Mouse (Mus musculus): ENCODE results near the gene Obscn. TPM values are rescaled to one million over a fixed set of nuclear protein-coding genes. Genes with fewer than 3 reads are reported as not detected.
A peak's percentile ranks its signal among the peaks of the same experiment; 100 is the strongest.

Obscn gene
- total and polyA plus RNA-seq, 3 experiments = 0.11 to 0.27 TPM; not detected in 1

DNA sequence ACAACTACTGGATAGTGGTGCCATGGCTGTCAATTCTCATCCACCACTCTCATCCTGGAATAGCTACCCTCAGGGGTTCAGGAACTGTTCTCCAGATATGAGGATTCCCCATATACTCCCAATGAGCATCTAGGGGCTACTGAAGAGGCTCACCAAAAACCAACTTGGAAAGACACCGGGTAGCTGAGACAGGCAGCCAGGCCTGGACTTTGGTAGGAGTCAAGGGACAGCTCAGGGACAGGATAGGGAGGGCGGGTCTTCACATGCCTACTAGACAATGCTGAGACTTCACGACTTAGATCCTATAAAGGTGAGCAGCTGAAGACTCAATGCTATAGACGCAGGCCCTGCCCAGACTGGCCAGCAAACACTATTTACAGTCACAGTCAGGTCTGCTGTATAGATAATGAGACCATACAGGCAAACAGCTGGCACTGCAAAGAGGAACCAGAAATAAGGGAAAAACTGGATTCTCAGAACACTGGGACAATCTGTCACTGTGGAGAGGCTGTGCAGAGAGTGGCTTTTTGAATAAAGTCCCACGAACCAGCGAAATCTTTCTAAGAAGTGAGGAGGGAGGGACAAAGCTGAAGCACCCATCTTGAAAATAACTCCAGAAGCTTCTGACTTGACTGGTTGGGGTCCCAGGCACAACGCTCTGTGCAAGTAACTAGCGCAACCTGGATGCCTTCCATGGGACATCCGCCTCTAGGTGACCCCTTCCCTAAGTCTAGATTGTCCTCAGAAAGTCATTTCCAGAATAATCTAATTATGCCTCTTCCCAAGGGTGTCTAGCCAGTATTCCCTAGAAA, 26.4 kb upstream of the Obscn start:
- H3K27me3 ChIP-seq (ENCODE audit: insufficient read depth, low read length) = no peaks in the 10 kb centered on the region
- no peak for DNase-seq (ENCODE audit: low spot score)
- H3K4me1 ChIP-seq (ENCODE audit: insufficient read depth, low read depth, low read length) = peaks cover 58% of the 10 kb centered on the region
- H3K9me3 ChIP-seq (replicated peaks) = no peaks in the 10 kb centered on the region
- peaks cover 46% of the 10 kb centered on the region for H3K36me3 ChIP-seq (replicated peaks)
- TF ChIP-seq GATA2 (IDR thresholded peaks at IDR 0.05; ENCODE audit: borderline replicate concordance, low read depth, low read length) (no peak), CTCF (IDR thresholded peaks at IDR 0.05; ENCODE audit: low read depth, low read length) (no peak), GATA1 (IDR thresholded peaks at IDR 0.05; ENCODE audit: borderline replicate concordance, low read length) (no peak), TAL1 (conservative IDR thresholded peaks at IDR 0.05; ENCODE audit: low read depth, low read length) (no peak), POLR2AphosphoS5 (IDR thresholded peaks at IDR 0.05; ENCODE audit: insufficient replicate concordance, low read depth, low read length) (no peak)
- no peak for ATAC-seq (ENCODE audit: extremely low read depth, insufficient number of reproducible peaks, low FRiP score, poor library complexity, severe bottlenecking)
- peak overlapping the region; percentile 84 for H3K4me3 ChIP-seq (ENCODE audit: low read depth, low read length)

DNA sequence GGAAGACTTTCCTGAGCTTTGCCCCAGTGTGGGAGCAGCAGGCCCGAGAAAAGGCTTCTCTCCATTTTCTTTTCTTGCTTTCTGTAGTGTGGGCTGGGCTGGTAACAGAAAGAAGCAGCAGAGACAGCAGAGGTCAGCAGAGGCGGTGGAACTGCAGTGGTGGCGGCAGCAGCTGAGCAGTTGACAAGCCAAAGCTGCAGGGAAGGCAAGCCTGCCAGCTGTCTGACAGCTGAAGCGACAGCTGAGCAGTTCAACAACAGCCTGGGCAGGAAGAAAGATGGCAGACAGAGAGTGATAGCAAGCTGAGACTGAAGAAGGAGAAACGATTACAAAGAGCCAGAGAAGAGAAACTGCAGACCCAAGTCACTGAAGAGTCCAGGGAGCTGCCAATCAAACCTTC, 25.2 kb upstream of the Obscn start:
- Histone ChIP-seq H3K36me3 (replicated peaks) (peaks cover 59% of the 10 kb centered on the region), H3K4me3 (ENCODE audit: low read depth, low read length) (no peak overlapping the region), H3K4me1 (ENCODE audit: insufficient read depth, low read depth, low read length) (peaks cover 51% of the 10 kb centered on the region), H3K9me3 (replicated peaks) (no peaks in the 10 kb centered on the region), H3K27me3 (ENCODE audit: insufficient read depth, low read length) (no peaks in the 10 kb centered on the region)
- DNase-seq (ENCODE audit: low spot score) = no peak
- no peak for ATAC-seq (ENCODE audit: extremely low read depth, insufficient number of reproducible peaks, low FRiP score, poor library complexity, severe bottlenecking)
- TF ChIP-seq POLR2AphosphoS5 (IDR thresholded peaks at IDR 0.05; ENCODE audit: insufficient replicate concordance, low read depth, low read length) = no peak
- no peak for TF ChIP-seq CTCF (IDR thresholded peaks at IDR 0.05; ENCODE audit: low read depth, low read length)
- TF ChIP-seq GATA1 (IDR thresholded peaks at IDR 0.05; ENCODE audit: borderline replicate concordance, low read length) = no peak
- no peak for TF ChIP-seq TAL1 (conservative IDR thresholded peaks at IDR 0.05; ENCODE audit: low read depth, low read length)
- TF ChIP-seq GATA2 (IDR thresholded peaks at IDR 0.05; ENCODE audit: borderline replicate concordance, low read depth, low read length) = no peak

DNA sequence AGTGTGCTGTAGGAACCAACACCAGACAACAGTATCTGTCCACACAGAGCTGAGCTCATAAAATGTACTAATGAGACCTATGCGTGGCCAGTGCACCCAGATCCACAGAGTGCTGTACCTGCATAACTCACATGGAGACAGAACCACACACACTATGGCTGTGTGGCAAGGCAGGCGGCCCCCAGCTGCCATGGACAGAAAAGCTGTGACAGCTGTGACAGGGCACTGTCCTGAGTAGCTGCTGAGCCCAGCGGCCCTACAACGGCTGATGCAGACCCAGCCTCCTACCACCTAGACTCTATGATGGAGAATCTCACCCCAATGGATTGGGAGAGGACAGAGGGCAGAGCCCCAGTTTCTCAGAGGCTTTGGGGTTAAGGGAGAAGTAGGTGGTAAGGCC, 23.4 kb upstream of the Obscn start:
- no peak for ATAC-seq (ENCODE audit: extremely low read depth, insufficient number of reproducible peaks, low FRiP score, poor library complexity, severe bottlenecking)
- no peaks in the 10 kb centered on the region for H3K27me3 ChIP-seq (ENCODE audit: insufficient read depth, low read length)
- peaks cover 73% of the 10 kb centered on the region for H3K36me3 ChIP-seq (replicated peaks)
- H3K4me1 ChIP-seq (ENCODE audit: insufficient read depth, low read depth, low read length) = peaks cover 35% of the 10 kb centered on the region
- TF ChIP-seq POLR2AphosphoS5 (IDR thresholded peaks at IDR 0.05; ENCODE audit: insufficient replicate concordance, low read depth, low read length) (no peak), GATA2 (IDR thresholded peaks at IDR 0.05; ENCODE audit: borderline replicate concordance, low read depth, low read length) (no peak), CTCF (IDR thresholded peaks at IDR 0.05; ENCODE audit: low read depth, low read length) (no peak), GATA1 (IDR thresholded peaks at IDR 0.05; ENCODE audit: borderline replicate concordance, low read length) (no peak)
- H3K4me3 ChIP-seq (ENCODE audit: low read depth, low read length) = no peak overlapping the region
- H3K9me3 ChIP-seq (replicated peaks) = no peaks in the 10 kb centered on the region
- DNase-seq (ENCODE audit: low spot score) = no peak

DNA sequence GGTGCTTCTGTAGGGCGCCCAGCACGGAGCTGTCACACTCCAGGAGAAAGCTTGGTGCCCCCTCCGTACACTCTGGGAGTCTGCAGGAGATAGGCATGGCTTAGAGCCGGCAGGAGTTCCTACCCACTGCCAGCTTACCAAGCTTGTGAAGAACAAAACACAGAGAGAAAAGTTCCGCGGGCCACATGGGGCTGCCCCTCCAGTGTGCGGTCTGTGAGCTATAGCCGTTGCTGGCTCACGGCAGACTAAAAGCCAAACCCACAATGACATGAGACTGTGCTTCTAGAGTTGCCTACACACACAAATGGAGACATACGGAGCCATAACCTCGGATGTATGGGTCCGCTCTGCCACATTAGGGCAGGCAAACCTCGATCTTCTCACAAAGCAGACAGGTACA, 22.9 kb upstream of the Obscn start:
- Histone ChIP-seq H3K4me3 (ENCODE audit: low read depth, low read length) (no peak overlapping the region), H3K27me3 (ENCODE audit: insufficient read depth, low read length) (no peaks in the 10 kb centered on the region), H3K36me3 (replicated peaks) (peaks cover 74% of the 10 kb centered on the region), H3K4me1 (ENCODE audit: insufficient read depth, low read depth, low read length) (peaks cover 31% of the 10 kb centered on the region), H3K9me3 (replicated peaks) (no peaks in the 10 kb centered on the region)
- TF ChIP-seq TAL1 (conservative IDR thresholded peaks at IDR 0.05; ENCODE audit: low read depth, low read length) (no peak), CTCF (IDR thresholded peaks at IDR 0.05; ENCODE audit: low read depth, low read length) (no peak), GATA1 (IDR thresholded peaks at IDR 0.05; ENCODE audit: borderline replicate concordance, low read length) (no peak), GATA2 (IDR thresholded peaks at IDR 0.05; ENCODE audit: borderline replicate concordance, low read depth, low read length) (no peak), POLR2AphosphoS5 (IDR thresholded peaks at IDR 0.05; ENCODE audit: insufficient replicate concordance, low read depth, low read length) (no peak)
- no peak for DNase-seq (ENCODE audit: low spot score)
- ATAC-seq (ENCODE audit: extremely low read depth, insufficient number of reproducible peaks, low FRiP score, poor library complexity, severe bottlenecking) = no peak

DNA sequence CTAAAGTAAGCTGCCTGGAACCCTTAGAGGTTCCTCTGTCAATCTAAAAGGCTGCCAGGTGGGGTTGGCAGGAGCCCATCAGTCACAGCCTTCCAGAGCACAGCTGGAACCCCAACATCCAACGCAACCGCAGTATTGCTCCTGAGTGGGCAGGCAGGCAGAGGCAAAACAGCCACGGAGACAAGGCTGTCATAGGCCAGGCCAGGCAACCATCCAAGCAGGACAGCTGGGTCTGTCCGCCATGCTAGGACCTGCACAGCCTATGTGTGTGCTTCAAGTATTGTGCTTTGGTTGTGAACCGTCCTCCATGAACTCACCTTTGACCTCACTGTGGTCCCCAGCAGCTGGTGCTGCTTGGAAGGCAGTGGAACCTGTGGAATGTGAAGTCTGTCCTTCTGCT, 19.7 kb upstream of the Obscn start:
- ATAC-seq (ENCODE audit: extremely low read depth, insufficient number of reproducible peaks, low FRiP score, poor library complexity, severe bottlenecking) (no peak), DNase-seq (ENCODE audit: low spot score) (no peak)
- Histone ChIP-seq H3K4me3 (ENCODE audit: low read depth, low read length) (no peak overlapping the region), H3K27me3 (ENCODE audit: insufficient read depth, low read length) (peaks cover 4% of the 10 kb centered on the region; the same call in 1 of the 2 replicates), H3K4me1 (ENCODE audit: insufficient read depth, low read depth, low read length) (peaks cover 14% of the 10 kb centered on the region), H3K9me3 (replicated peaks) (no peaks in the 10 kb centered on the region), H3K36me3 (replicated peaks) (peaks cover 60% of the 10 kb centered on the region)
- TF ChIP-seq GATA2 (IDR thresholded peaks at IDR 0.05; ENCODE audit: borderline replicate concordance, low read depth, low read length) (no peak), GATA1 (IDR thresholded peaks at IDR 0.05; ENCODE audit: borderline replicate concordance, low read length) (no peak), POLR2AphosphoS5 (IDR thresholded peaks at IDR 0.05; ENCODE audit: insufficient replicate concordance, low read depth, low read length) (no peak), TAL1 (conservative IDR thresholded peaks at IDR 0.05; ENCODE audit: low read depth, low read length) (no peak), CTCF (IDR thresholded peaks at IDR 0.05; ENCODE audit: low read depth, low read length) (no peak)

DNA sequence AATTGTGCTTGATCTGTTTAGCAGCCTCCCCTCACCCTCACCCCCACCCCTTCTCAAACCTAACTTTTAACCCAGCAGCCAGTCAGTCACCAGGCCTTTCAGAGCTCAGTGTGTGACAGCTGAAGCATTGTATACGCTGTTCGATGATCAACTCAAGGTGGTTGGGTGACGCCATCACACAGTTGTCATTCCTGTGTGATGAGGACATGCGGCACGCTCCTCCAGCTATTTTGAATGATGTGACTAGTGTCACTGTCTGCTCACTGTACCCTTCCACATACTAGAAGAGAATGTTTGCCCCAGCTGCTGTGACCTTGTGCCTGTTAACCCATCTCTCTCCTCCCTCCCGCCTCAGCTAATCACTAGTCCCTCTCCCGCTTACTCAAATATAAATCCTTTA, 18.0 kb upstream of the Obscn start:
- TF ChIP-seq GATA2 (IDR thresholded peaks at IDR 0.05; ENCODE audit: borderline replicate concordance, low read depth, low read length) (no peak), TAL1 (conservative IDR thresholded peaks at IDR 0.05; ENCODE audit: low read depth, low read length) (no peak), CTCF (IDR thresholded peaks at IDR 0.05; ENCODE audit: low read depth, low read length) (no peak), GATA1 (IDR thresholded peaks at IDR 0.05; ENCODE audit: borderline replicate concordance, low read length) (no peak), POLR2AphosphoS5 (IDR thresholded peaks at IDR 0.05; ENCODE audit: insufficient replicate concordance, low read depth, low read length) (no peak)
- peaks cover 43% of the 10 kb centered on the region for H3K36me3 ChIP-seq (replicated peaks)
- no peak overlapping the region for H3K4me3 ChIP-seq (ENCODE audit: low read depth, low read length)
- DNase-seq (ENCODE audit: low spot score) = no peak
- peaks cover 10% of the 10 kb centered on the region; the same call in 1 of the 2 replicates for H3K27me3 ChIP-seq (ENCODE audit: insufficient read depth, low read length)
- ATAC-seq (ENCODE audit: extremely low read depth, insufficient number of reproducible peaks, low FRiP score, poor library complexity, severe bottlenecking) = no peak
- peaks cover 2% of the 10 kb centered on the region; the same call in 1 of the 2 replicates for H3K4me1 ChIP-seq (ENCODE audit: insufficient read depth, low read depth, low read length)
- H3K9me3 ChIP-seq (replicated peaks) = no peaks in the 10 kb centered on the region
